Mouse (Mus musculus): ENCODE results near the gene Serf1.
"Not testable (repeated sequence)": the region's sequence is repeated elsewhere in the genome, so short reads cannot be mapped to it uniquely, and the experiment has no call there.

Gene Serf1

DNA sequence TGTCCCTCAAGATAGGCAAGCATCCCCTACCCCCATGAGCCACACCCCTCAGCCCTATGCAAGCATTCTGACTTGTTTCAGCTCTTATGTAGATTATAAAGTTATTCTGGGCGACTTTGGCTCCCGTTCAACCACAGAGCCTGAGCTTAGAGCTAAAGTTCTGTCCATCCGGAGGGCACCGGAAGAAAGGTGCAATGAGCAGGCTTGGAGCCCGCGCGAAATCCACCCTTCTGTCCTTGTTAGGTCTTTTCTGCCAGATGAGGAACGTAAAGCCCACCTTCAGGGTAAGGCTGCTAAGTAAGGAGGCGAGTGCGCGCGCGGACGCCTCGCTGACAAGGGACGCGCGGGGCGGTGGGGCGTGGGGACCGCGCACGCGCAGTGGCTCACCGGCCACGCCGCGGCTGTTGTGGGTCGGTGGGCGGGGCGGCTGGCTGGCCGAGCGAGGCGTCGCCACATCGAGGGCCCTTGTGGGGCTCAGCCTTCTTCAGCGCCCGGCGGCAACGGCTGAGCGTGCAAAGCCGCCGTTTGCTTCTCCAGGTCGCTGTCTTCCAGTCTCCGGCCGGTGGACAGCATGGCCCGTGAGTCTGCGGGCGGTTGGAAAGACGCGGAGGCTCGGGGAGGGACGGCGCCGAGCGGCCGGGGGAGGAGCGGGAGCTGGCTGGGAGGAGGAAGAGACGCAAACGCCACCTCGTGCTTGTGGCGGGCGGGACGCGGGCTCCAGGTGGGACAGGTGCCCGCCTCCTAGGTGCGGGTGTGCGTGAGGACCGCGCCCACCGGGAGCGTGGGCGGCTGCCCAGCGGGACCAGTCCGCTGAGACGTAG lies at the start of gene Serf1:
Gene Serf1 (plus strand): TSS at position 361 of the 821 bp plus-strand sequence.
- no peak for DNase-seq (ENCODE audit: low spot score)

DNA sequence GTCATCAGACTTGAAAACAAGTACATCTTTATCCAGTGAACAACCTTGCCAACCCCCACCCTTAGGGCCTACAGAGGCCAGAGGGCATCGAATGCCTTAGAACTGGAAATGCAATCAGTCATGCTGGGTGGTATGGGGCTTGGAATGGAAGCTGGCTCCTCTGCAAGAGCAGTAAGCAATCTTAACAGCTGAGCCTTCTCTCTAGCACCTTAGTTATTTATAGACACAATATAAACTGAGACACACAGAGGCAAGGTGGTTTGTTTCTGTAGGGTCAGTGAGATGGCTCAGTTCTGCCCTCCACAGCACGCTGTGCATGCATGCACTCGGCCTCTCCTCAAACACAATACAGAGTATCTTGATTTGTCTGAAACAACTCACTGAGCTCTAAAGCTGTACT lies 43.9 kb upstream of the Serf1 start:
- DNase-seq (ENCODE audit: low spot score), result no peak

DNA sequence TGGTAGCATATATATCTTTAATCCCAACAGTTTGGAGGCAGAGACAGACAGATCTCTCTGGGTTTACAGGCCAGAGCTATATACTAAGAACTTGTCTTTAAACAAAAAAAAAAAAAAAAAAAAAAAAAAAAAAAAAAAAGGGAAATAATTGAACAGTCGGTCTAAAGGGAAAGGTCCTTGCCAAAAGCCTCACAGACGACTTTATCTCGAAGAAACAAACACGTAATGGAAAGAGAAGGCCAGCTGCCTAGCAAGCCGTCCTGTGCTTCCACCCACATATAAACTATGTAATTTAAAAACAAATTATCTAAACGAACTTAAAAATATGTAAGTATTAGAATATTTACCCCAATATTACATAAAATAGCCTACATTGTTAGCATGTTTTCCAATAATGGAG lies 40.0 kb upstream of the Serf1 start:
- no peak for DNase-seq (ENCODE audit: low spot score)

DNA sequence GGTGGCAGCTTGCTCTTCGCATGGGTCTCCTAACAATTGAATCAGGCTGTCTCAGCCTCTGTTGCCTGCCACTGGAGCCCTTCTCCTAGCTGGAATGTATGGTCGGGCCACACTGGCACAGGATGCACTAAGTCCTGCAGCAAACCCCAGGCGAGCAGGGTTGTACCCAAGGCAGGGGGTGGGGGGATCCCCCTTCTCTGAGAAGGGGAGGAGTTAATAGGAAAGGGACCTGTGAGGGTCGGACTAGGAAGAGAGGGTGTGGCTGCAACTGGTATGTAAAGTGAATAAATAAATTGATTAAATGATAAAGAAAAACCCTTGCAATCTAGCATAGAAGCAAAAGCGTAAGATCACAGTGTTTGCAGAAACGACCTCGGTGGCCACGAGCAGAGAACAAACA lies 36.3 kb upstream of the Serf1 start:
- no peak for DNase-seq (ENCODE audit: low spot score)

DNA sequence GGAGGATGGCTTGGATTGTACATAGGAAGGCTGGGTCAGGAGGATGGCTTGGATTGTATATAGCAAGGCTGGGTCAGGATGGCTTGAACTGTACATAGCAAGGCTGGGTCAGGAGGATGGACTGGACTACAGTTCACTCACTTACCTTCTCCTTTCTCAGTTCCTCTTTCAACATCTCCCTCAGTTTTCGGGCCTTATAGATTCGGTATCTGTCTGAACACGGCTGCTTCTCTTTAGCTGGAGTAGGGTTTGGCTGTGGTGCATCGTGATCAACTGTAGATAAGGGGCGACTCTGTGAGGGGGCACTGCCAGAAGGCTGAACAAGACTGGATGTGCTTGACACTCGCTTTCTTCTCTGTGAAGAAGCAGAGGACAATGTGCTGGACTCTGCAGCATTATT lies 9.0 kb upstream of the Serf1 start:
- DNase-seq (ENCODE audit: low spot score), result no peak

DNA sequence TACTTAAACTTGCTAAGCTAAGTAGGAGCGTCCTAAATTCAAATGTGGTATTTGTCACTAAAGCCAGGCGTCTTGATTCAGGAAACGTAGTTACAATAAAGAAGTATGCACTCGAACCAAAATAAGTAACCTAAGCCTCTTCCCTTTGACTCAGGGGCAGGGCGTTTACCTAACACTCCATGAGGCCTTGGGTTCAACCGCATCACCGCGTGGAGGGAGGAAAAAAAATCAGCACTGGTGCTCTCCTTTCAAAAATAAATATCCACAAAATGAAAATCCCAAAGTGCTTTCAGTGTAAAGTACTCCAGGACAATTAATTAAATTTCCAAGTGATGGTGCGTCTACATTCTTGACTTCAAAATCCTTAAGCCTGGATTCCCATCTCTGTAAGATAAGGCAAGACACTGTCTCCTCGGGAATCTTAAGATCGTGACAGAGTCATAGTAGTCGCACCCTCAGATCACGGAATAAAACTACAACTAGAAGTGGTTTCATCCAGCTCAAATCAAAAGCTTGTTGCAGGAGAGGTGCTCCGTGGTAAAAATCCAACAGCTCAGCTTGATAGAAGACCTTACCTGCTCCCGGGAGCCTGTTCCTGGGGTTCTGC lies 4.7 kb upstream of the Serf1 start:
- peak; percentile 42 for DNase-seq (ENCODE audit: low spot score)

DNA sequence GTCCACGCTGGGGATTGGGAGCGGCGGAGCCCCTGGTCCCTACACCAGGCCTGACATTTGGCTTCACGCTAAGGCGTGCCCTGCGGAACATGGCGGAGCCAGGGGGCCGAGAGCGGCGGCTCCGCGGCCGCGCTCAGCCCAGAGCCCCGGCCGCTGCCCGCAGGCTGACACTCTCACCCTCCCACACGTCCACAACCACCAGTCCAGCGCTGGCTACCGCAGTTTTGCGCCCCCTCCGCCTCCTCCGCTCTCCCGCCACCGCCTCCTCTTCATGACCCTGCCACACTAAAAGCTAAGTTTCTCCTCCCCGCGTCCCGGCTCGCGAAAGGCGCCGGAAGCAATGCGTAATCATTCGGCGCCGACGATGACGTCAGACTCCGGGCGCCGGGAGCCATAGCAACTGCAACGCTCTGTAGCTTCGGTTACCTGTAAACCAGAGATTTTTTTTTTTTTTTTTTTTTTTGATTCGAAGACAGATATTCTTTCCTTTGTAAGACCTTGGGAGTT lies 4.0 kb upstream of the Serf1 start, which contains the start of gene Bdp1:
Gene Bdp1 (minus strand): TSS at position 323 of the 507 bp plus-strand sequence.
- peak; percentile 90 for DNase-seq (ENCODE audit: low spot score)

DNA sequence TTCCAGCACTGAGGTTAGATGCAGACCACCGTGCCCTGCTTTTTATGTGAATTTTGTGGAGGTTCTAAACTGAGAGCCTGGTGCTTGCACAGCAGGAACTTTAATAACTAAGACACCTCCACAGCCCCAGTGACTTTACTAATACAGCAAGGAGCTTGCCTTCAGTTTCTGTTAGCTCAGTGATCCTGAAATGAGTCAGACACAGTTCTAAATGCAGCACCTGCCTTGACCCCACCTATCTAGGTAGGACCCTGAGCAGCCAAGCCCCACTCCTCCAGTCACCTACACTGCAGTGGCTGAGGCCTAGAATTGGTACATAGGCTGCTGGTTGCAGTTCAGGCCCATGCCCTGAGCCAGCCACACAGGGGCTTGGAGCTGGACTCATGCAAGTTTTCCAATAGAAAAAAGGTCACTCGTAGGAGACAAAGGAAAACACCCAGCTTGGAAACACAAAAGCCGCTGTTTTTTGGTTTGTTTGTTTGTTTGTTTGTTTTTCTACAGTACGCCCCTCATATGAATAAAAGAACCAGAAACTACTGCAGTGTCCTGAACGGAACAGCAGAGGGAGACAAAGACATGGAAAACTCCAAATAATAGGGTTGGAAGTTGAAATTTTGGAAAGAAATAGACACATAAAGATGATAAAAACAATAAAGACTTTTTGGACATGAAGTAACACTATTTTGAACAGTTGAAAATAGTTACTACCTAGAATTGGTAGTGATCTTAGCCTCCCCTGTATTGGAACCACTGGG lies 4.6 kb downstream of the Serf1 start:
- no peak for DNase-seq (ENCODE audit: low spot score)

DNA sequence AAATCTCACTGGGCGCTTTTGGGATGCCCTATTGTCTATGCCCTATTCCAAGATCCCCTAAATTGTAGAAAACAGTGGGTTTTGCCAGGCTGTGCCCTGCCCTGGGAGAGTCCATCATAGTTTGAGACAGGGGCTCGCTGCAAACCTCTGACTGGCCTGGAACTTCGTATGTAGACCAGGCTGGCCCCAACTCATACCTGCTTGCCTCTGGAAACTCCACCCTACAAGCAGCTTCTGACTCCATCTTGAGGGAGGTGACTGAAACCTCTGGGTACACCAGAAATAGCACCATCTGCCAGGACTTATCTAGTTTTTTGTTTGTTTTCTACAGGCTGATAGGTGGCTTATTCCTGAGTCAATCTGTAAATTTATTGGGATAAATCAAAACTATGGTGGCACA lies 16.2 kb downstream of the Serf1 start:
- DNase-seq (ENCODE audit: low spot score), result no peak

DNA sequence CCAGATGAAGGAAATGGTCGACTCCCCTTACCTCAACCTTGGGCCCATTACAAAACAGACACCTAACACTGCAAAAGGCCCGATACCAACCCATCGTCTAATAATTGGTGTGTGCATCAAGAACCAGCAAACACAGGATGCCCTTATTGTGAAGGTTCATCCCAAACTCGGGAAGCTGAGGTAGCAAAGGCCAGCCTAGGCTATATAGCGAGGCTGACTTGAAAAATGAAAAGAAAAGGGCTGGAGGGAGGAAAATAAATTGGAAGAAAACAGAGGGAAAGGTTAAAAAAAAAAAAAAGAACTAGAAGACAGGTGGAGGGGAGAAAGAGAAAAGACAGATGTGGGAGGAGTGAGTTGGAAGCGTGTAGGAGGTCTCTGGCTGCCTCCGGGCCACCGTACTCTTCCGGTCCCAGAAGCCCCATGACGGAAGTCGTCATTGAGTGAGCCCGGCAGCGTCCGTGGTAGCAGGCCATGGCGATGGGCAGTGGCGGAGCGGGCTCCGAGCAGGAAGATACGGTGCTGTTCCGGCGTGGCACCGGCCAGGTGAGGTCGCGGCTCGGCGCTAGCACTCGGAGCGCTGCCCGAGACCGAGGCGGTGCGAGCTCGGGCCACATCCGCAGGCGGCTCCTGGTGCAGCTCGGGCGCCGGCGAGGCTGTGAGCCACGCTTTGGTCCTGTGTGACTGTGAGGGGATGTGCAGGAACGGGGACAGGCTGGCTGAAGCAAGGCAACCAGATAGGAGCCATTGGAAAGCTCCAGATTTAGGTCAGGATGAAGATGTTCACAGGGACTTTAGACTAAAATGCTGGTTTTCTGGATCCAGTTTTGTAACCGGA lies 16.8 kb downstream of the Serf1 start, which contains the start of gene Smn1:
Gene Smn1 (plus strand): TSS at position 430 of the 835 bp plus-strand sequence.
- DNase-seq (ENCODE audit: low spot score), result peak; percentile 86

DNA sequence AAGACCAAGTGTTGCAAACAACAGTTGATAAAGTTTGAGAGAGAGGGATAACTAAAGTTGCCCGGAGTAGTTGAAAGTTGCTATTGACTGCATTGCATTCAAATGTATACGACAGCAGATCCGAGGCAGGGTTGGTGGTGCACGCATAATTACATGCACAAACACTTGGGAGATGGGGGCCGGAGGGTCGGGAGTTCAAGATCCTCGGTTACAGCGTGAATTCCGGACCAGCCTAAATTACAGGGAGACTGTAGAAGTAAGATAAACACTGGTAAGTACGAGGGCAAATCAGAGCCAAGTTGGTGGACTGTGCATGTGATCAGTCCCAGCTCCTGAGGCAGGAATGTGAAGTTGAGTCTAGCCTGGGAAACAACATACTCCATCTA lies 17.4 kb downstream of the Serf1 start:
- DNase-seq (ENCODE audit: low spot score), result no peak

DNA sequence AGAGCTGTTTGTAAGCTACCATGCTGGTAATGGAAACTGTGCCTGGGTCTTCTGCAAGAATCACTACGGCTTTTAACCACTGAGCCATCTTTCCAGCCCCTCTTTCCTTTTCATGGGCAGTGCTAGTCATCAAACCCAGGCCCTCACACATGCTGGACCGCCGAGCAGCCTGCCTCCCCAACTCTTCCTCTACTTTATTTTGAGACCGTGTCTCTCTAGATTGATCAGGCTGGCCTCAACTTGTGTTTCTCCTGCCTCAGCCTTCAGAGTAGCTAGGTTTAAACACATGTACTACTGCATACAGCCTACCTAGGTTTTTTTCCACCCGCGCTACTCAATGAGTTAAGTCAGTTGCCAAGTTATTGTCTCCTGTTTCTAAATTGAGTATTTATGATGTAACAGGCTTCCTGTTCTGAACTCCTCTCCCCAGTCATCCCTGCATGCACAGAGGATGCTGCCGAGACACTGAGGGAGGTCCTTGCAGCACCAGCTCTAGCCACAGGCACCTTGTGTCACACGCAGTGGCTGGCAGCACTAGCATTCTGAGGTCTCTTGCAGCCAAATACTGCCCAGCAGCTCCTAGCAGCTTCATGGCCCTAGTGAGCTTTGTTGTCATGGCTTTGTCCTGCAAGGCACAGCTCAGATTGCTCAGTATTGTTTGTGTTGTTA lies 34.0 kb downstream of the Serf1 start:
- DNase-seq (ENCODE audit: low spot score), result no peak

DNA sequence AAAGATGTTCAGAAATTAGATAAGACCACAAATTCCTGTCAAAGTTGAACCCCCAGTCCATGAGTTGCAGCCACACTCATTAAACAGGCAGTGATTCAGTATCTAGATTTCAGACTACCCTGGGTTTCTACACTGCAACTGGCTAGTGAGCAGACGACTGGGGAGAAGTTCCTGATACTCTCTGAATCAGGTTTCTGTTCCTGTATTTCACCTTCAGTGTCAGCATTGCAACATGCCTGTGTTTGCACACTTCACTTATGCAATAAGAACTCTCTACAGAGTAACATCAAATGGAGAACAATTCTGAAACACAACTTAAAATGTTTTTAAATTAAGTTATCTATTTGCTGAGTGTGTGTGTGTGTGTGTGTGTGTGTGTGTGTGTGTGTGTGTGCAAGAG lies 44.8 kb downstream of the Serf1 start:
- DNase-seq (ENCODE audit: low spot score), result no peak

DNA sequence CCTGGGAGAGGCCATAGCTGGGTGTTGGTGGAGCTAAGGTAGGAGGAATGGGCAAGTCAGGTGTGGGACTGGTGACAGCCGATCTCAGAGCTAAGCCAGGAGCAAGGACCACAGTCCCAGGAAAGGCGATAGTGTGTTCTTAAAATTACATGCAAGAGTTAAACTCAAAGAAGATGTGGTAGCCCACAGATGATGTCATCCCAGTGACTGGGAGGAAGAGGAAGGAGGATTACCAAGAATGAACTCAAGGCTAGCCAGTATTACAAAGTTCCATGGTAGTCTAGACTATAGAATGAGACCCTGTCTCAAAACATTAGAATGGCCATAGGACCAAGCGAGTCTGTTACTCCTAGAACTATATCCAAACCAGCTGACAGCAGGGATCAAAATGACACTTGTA lies 48.8 kb downstream of the Serf1 start:
- no peak for DNase-seq (ENCODE audit: low spot score)

DNA sequence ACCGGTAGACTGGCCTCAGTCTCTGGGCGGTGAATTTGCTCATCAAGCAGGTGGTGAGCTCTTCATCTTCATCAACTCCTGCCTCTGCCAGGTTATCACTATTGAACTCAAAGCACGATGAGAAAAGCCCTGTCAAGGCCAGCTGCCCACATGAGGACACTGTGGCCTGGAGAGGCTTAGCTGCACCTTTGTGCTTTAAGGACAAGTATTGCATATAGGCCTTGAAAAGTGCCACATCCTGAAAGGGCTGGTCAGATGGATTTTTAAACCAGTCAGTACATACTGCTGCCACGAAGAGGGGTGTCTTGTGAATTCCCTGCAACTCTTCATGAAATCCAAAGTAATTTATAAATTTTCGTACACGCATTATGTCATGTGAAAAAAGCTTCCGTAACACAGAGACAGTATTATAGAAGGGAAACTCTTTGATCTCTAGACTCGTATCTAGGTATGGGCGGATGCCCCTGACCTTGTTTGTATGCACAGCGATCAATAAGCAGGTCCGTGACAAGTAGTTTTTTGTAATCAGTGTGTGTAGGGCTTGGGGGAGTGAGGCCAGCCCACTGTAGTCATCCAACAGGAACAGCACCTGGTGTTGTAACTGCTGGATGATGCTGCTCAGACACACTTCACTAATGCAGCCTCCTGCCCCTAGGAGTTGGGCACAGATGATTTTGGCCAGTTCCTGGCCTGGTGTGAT lies 53.5 kb downstream of the Serf1 start:
- DNase-seq (ENCODE audit: low spot score), result not testable (repeated sequence)

DNA sequence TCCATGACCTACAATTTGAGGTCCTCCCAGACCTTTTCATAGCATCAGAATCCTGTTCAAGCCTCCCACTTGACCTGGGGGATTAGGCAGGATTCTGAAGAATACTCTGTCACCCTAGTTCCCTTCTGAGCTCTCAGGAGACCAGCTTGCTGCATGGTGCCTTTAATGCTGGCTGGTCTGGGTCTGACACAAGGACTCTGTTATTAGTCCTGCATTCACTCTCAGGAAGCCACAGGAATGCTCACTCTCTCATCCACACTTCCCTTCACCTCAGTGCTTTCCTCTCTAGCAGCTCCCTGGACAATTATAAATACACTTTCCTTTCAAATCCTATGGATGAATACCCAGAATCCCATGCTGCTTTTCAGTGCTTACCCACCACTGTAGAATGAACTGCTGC lies 54.7 kb downstream of the Serf1 start:
- not testable (repeated sequence) for DNase-seq (ENCODE audit: low spot score)
